Mouse (Mus musculus): Measurements from ENCODE around the gene Nphp4.

The Nphp4 gene

DNA sequence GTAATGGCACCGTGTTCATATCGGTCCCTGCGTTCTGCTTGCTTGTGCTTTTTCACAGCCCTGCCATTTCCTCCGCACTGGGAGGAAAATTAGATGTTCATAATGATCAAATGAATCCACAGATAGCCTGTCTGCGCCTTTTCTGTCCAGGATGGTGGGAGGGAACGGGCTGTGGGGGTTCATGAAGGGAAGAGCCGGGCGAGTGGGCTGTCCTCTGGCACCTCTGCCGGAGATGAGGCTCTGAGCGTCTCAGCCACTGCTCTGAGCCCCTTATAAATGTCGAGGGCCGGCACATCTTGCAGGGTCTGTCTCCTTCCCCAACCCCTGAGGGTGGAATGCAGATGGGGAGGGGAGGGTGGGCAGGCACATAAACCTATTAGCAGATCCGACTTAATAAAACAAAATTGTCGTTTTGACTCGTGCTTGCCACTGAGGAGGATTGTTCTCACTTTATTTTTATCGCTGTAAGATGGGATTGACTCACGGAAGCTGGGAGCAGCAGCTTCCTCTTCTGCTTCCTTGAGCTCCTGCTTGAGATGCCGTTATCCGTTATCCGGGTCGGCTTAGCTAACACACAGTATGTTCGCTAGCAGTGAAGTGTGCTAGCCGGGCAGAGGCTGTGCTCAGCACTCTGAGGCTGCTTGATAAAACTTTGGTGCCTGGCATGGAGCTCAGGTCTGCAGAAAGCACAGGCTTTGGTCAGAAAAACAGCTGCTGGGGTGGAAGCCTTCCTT is 92.3 kb downstream of the Nphp4 start:
- no peak for DNase-seq

- DNase-seq: no peak
Measured at GRCm38 (mm10) chr4:152574266-152574665, 97.8 kb downstream of the Nphp4 start.

DNA sequence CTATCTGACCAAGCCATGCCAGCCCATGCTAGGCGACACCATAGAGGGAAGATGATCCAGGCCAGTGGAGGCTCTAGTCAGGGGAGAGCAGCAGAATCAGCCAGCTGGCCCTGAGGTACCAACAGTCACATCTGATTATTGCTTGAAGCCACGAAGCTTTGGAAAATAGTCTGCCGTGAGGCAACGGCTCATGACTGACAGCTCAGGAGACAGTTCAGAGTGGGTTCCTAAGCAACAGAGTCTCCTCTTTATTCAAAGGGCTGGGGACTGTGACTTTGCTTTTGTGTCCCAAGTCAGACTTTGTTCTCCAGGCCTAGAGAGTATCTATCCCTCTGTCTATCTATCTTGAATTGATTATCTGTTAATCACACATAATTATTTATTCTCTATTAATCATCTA is 100.3 kb downstream of the Nphp4 start:
- DNase-seq: no peak

GRCm38 (mm10) chr4:152579956-152580355 is 103.5 kb downstream of the Nphp4 start:
- no peak for DNase-seq

- DNase-seq: no peak
Measured at GRCm38 (mm10) chr4:152582206-152582605, 105.7 kb downstream of the Nphp4 start.

GRCm38 (mm10) chr4:152583616-152584015 is 107.1 kb downstream of the Nphp4 start:
- DNase-seq: no peak

- DNase-seq: no peak
Measured at GRCm38 (mm10) chr4:152585526-152585925, 109.0 kb downstream of the Nphp4 start.

DNA sequence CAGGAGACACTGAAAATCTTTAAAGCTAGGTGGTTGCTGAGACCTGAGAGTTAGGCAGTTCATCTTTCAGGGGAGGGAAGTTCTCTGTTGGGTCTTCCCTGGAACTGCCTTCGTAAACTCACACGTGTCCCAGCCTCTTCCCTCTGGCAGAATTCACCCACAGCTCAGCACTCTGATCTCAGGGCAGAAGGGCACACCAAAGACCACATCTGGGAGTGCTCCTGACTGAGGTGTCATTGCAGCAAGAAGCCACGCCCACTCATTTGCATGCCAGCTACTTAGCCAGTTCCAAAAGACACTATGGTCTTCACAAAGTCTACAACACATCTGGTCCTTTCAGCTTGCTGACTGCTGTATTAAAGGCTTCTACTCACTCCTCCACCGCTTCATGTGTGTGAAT is 109.7 kb downstream of the Nphp4 start:
- no peak for DNase-seq

- no peak for DNase-seq
Measured at GRCm38 (mm10) chr4:152604285-152604684, 127.8 kb downstream of the Nphp4 start.

GRCm38 (mm10) chr4:152609196-152609595 is 132.7 kb downstream of the Nphp4 start:
- no peak for DNase-seq

GRCm38 (mm10) chr4:152610026-152610425 is 133.5 kb downstream of the Nphp4 start:
- no peak for DNase-seq

Measured in right cerebral cortex, postnatal 14 days (tissue).